Mouse (Mus musculus) frontal cortex, postnatal 36 days (tissue): Measurements from ENCODE around the gene Tmc2.

Source experiments
- DNase-seq, 2 experiments: peaks; one replicate each; pipeline ENCODE4 v3.0.0; 2022; ENCODE audit warnings: low spot score in 2 of 2

The Tmc2 gene

DNA sequence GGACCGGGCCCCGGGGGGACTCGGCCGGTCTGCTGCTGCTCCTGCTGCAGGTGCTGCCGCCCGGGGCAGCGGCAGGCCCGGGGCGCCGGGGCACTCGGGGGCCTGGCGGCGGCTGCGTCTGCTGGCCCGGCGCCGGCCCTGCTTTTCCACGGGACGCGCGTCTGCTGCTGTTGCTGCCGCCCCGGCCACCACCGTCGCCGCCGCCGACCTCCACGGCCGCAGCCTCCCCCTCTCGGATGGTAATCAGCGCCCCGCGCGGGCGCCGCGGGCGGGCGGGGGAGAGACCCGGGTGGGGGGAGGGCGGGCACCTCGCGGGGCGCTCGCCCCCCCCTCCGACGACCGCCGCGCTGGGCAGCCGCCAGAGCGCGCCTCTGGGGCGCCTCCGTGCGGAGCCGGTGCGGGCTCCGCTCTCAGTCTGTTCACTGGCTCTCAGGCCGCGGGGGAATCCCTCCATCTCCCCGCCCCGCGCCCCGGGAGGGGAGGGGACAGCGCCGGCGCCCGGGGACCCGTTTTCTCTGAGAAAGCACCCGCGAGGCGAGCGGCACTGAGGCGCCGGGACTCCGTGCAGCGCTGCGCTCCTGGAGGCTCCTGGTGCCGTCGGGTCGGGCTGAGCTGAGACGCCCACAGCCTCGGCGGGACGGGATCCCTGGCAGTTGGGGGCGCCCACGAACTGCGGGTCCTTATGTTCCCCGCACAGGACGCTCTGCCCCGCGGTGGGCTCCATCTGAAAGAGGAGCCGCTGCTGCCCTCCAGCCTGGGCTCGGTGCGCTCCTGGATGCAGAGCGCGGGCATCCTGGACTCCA, 100.5 kb downstream of the Tmc2 start:
- DNase-seq, result peak in 1 of 2 experiments; percentile 34

- DNase-seq, result no peak
Observed at GRCm38 (mm10) chr2:130296134-130296745, 101.2 kb downstream of the Tmc2 start.

GRCm38 (mm10) chr2:130297580-130297979, 102.6 kb downstream of the Tmc2 start:
- DNase-seq, result no peak

GRCm38 (mm10) chr2:130303014-130303413, 108.0 kb downstream of the Tmc2 start:
- no peak for DNase-seq
